Mouse (Mus musculus) lung, embryonic 14.5 days (tissue): ENCODE measurements around the gene Lbx1. TPM values are rescaled to one million over a fixed set of nuclear protein-coding genes. Genes with fewer than 3 reads are reported as not detected.

Experiments
- ATAC-seq: fragments of 200-750 bp; cut with Nextera tagmentation; 2 replicates; pipeline ENCODE4 v1.8.0; 2017; ENCODE audit warnings: mild to moderate bottlenecking, moderate TSS enrichment, moderate library complexity; ENCODE audit not compliant: insufficient read depth
- DNase-seq: peaks from one replicate; pipeline ENCODE4 v3.0.0-alpha.2; 2015
- H3K27ac ChIP-seq: fragments of 300-500 bp; sonication (generic); 2 replicates; pipeline ENCODE4 v1.5.1; 2014; ENCODE audit warnings: low read depth, mild to moderate bottlenecking, moderate library complexity
- H3K27me3 ChIP-seq: fragments of 300-500 bp; sonication (generic); 2 replicates; pipeline ENCODE4 v1.6.1; 2014; ENCODE audit warnings: low read length, control low read depth; ENCODE audit not compliant: insufficient read depth
- H3K36me3 ChIP-seq: fragments of 300-500 bp; sonication (generic); 2 replicates; pipeline ENCODE4 v1.6.1; 2014; ENCODE audit warnings: control low read depth; ENCODE audit not compliant: insufficient read depth
- H3K4me1 ChIP-seq: fragments of 300-500 bp; sonication (generic); 2 replicates; pipeline ENCODE4 v1.6.1; 2014; ENCODE audit warnings: antibody characterized with exemption, control low read depth; ENCODE audit not compliant: insufficient read depth
- H3K4me2 ChIP-seq: fragments of 300-500 bp; sonication (generic); 2 replicates; pipeline ENCODE4 v1.6.1; 2014; ENCODE audit warnings: mild to moderate bottlenecking
- H3K4me3 ChIP-seq: fragments of 300-500 bp; sonication (generic); 2 replicates; pipeline ENCODE4 v1.5.1; 2014; ENCODE audit warnings: low read depth, low read length
- H3K9ac ChIP-seq: fragments of 300-500 bp; sonication (generic); 2 replicates; pipeline ENCODE4 v1.6.1; 2014
- H3K9me3 ChIP-seq: fragments of 300-500 bp; sonication (generic); 2 replicates; pipeline ENCODE4 v1.6.1; 2016; ENCODE audit warnings: low read depth, low read length, control low read depth
- CTCF ChIP-seq: IDR thresholded peaks from 2 replicates; pipeline ENCODE4 v1.5.1; 2016; ENCODE audit warnings: antibody characterized with exemption, low read depth
- WGBS: fragments of 180-500 bp; shearing (Covaris S2); extraction: QIAGEN DNeasy Blood & Tissue Kit; methylation state at CpG from one replicate; pipeline ENCODE4 v1.1.7; 2014; 5-methylcytosine and 5-hydroxymethylcytosine counted together
- polyA plus RNA-seq: library from polyadenylated mRNA; unstranded; fragments of >200 nt; fragmentation: Nextera tagmentation; extraction: Ambion mirVana; gene quantifications from 2 replicates; pipeline ENCODE4 v1.2.1, GENCODE M21; 2014

Gene Lbx1
- polyA plus RNA-seq, 1 experiment from 2014 or later, result not detected

DNA sequence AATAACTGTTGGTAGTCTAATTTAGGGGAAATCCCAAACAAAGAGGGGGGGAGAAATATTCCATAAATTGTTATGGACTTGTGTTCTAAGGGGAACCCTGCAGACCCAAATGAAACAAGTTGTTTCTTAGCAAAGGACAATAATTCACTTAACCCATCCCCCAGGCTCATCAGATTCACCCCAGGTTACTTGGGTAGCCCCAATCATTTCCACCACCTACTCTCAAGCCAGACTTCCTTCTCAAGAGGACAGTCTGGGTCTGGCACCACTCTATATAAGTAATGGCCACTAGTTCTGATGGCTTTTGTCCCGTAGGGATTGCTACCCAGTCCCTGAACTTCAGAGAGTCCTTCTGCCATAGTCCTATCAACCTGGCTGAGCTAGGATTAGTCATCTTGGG is 3.6 kb upstream of the Lbx1 start:
- H3K36me3 ChIP-seq, result no peaks in the 10 kb centered on the region
- ATAC-seq (no peak), DNase-seq (no peak)
- H3K27ac ChIP-seq, result no peak overlapping the region
- H3K4me1 ChIP-seq, result 0 out of 2 replicates have a peak, but pooled peaks cover 3% of the 10 kb centered on the region
- H3K9me3 ChIP-seq, result no peaks in the 10 kb centered on the region
- 26% methylated on average over 1 of the region's 1 CpGs for WGBS
- H3K4me3 ChIP-seq, result no peak overlapping the region
- no peak for TF ChIP-seq CTCF
- no peak overlapping the region for H3K9ac ChIP-seq
- no peak overlapping the region for H3K4me2 ChIP-seq
- H3K27me3 ChIP-seq, result peaks cover 99% of the 10 kb centered on the region

DNA sequence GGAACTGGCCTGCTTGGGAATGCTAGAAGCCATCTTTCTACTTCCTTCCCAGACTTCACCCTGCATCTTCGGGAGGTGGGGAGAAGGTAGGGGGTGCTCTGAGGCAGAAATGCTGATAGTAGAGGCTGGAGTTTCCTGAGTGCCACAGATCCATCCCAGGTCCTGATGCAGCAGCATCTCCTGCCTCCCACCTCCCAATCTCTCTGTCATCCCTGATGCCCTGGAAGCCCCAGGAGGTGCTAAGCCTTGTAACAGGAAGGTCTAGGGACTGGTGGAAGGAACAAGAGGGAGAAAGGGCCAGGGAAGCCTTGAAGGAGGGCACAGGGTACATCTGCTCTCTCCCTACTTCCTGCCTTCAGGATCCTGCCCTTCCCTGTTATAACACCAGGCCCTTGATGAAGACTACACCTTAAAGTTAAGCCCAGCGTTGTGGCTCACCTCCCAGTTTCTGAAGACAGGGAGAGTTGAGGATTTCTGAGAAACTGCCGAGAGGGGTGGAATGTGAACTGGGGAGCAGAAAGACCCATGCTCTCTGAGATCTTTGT is 2.1 kb upstream of the Lbx1 start:
- H3K27ac ChIP-seq, result no peak overlapping the region
- TF ChIP-seq CTCF, result no peak
- H3K9ac ChIP-seq, result no peak overlapping the region
- no peaks in the 10 kb centered on the region for H3K36me3 ChIP-seq
- ATAC-seq (no peak), DNase-seq (no peak)
- no peak overlapping the region for H3K4me2 ChIP-seq
- H3K9me3 ChIP-seq, result no peaks in the 10 kb centered on the region
- WGBS, result 10% methylated on average over 3 of the region's 3 CpGs
- H3K4me3 ChIP-seq, result no peak overlapping the region
- 0 out of 2 replicates have a peak, but pooled peaks cover 3% of the 10 kb centered on the region for H3K4me1 ChIP-seq
- peaks cover 99% of the 10 kb centered on the region for H3K27me3 ChIP-seq

DNA sequence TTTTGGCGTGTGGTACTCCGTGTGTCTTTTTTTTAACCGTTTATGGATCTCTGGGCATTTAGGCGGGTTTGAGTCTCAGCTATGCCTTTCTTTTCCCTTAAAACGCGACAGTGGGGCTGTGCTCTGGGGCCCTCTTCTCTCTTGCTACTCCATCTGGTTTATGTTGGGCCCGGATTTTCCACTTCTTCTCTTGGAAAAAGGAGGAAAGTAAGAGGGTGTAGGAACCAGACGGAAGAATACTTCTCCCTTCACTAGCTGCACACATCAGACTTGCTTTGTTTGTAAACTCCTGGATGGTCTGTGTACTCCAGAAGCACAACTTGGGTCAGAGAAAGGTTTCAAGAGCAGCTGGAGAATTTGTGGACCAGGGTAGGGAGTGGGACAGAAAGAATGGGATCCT is 1.5 kb upstream of the Lbx1 start:
- ATAC-seq (no peak), DNase-seq (no peak)

DNA sequence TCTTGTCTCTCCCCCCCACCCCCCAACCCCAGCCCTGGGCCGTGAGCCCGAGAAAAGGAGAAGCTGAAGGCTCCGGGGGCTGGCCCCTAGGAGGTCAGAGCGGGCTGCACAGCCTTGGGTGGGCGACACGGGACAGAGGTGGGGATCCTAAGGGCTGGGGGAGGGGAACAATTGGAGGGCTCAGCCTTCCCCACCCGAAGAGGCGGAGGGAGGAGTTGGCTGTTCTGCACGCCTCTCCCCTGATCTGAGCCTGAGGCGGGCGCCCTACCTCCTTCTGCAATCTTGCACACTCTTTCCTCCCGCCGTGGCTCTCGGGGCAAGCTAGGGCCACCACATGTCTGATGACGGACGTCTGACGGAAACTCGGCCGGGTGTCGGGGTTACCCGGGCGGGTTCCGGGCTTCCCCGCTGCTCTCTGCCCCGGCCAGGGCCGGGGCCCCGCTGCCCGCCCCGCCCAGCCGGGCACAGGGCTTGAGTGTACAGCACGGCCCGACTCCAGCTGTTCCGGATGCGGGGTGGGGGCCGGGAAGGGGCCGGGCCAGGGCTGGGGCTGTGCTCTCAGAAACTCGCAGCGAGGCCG is 841 bp upstream of the Lbx1 start:
- H3K9ac ChIP-seq, result no peak overlapping the region
- H3K4me2 ChIP-seq, result peak overlapping the region; percentile 62
- no peak overlapping the region for H3K27ac ChIP-seq
- peaks cover 99% of the 10 kb centered on the region for H3K27me3 ChIP-seq
- DNase-seq (peak; percentile 63), ATAC-seq (peak; percentile 82)
- 2% methylated on average over 33 of the region's 39 CpGs for WGBS
- no peaks in the 10 kb centered on the region for H3K9me3 ChIP-seq
- H3K4me1 ChIP-seq, result 0 out of 2 replicates have a peak, but pooled peaks cover 3% of the 10 kb centered on the region
- H3K4me3 ChIP-seq, result peak overlapping the region; percentile 35
- no peak for TF ChIP-seq CTCF
- no peaks in the 10 kb centered on the region for H3K36me3 ChIP-seq

More for the DNA sequence above, 1.5 kb upstream of the Lbx1 start:
- Histone ChIP-seq H3K27ac (no peak overlapping the region), H3K4me2 (peak overlapping the region; percentile 62; the same call in 1 of the 2 replicates), H3K36me3 (no peaks in the 10 kb centered on the region), H3K4me1 (0 out of 2 replicates have a peak, but pooled peaks cover 3% of the 10 kb centered on the region), H3K9ac (no peak overlapping the region), H3K27me3 (peaks cover 99% of the 10 kb centered on the region), H3K9me3 (no peaks in the 10 kb centered on the region), H3K4me3 (no peak overlapping the region)
- TF ChIP-seq CTCF, result no peak
- 4% methylated on average over 8 of the region's 8 CpGs for WGBS

DNA sequence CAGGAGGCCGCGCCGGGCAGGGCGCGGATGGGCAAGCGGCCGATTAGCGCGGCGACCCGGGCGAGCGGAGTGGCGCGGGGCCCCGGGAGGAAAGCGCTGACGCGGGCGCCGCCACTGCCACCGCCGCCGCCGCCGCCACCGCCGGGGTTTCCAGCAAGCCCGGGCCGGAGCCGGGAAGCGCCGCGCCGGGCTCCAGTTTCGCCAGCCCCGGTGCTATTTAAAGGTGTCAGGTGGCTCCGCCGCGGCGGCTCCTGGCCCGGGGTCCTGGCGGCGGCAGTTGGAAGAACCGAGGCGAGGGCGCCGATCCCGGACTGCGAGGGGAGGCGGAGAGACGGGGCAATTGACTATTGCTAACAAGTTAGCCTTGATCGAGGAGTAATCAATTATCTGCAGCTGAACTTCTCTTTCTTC is 276 bp downstream of the Lbx1 start:
- H3K27me3 ChIP-seq, result peaks cover 99% of the 10 kb centered on the region
- no peak overlapping the region for H3K27ac ChIP-seq
- no peak for TF ChIP-seq CTCF
- 1% methylated on average over 49 of the region's 53 CpGs for WGBS
- DNase-seq (no peak), ATAC-seq (no peak)
- H3K4me3 ChIP-seq, result peak overlapping the region; percentile 25
- H3K4me1 ChIP-seq, result 0 out of 2 replicates have a peak, but pooled peaks cover 3% of the 10 kb centered on the region
- peak overlapping the region; percentile 62 for H3K4me2 ChIP-seq
- H3K9me3 ChIP-seq, result no peaks in the 10 kb centered on the region
- H3K36me3 ChIP-seq, result no peaks in the 10 kb centered on the region
- no peak overlapping the region for H3K9ac ChIP-seq

DNA sequence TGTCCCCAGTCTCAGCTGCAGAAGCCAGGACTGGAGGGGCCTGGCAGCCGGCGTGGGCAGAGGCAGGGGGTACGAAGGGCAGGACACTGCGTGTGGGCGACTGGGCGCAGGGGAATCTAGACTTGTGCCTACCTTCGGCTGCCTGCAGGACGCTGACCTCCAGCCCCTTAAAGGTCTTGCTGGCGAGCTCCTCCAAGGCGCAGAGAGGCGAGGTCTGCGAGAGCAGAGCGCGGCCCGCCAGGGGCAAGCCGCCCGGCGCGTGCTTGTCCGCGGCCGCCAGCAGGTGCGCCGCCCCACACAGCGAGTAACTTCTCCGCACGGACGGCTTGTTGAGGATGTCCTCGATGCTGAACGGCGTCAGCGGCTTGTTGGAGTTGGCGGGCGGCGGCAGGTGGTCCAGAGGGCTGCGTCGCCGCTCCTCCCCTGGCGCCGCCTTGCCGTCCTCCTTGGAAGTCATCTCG is 811 bp downstream of the Lbx1 start:
- no peak for TF ChIP-seq CTCF
- Histone ChIP-seq H3K9ac (no peak overlapping the region), H3K27ac (no peak overlapping the region)

DNA sequence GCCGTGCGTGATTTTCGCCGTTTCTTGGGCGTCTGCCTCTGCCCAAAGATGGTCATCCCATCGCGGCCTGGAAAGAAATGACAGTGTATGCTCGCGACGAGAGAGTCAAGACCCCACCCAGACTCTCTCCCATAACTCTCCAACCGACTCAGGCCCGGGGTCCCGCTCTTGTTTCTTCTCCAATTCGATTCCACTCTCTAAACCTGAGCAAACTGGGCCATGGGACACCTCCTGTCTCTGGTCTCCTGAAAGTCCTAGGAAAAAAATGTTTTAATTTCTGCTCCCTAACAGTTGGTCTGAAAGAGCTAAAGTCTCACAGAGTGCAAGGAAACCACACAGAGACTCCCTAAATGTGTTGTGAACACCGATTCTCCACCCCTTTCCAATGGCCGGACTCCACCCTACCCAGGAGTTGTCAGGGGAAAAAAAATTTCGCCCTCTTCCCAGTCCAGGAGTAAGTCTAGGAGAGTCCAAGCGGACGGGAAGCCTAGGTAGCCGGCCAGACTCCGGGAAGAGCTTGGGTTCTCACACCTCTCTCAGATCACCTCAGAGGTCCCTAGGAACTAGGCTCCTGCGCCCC is 1.3 kb downstream of the Lbx1 start:
- Histone ChIP-seq H3K36me3 (no peaks in the 10 kb centered on the region), H3K9ac (no peak overlapping the region), H3K9me3 (no peaks in the 10 kb centered on the region), H3K4me1 (0 out of 2 replicates have a peak, but pooled peaks cover 3% of the 10 kb centered on the region), H3K27ac (no peak overlapping the region), H3K4me3 (no peak overlapping the region; the same call in 1 of the 2 replicates), H3K27me3 (peaks cover 100% of the 10 kb centered on the region), H3K4me2 (no peak overlapping the region)
- DNase-seq, result no peak
- 1% methylated on average over 22 of the region's 22 CpGs for WGBS
- TF ChIP-seq CTCF, result no peak
- ATAC-seq, result no peak

More for the DNA sequence above, 811 bp downstream of the Lbx1 start:
- peaks cover 99% of the 10 kb centered on the region for H3K27me3 ChIP-seq
- ATAC-seq (no peak), DNase-seq (peak; percentile 27)
- H3K36me3 ChIP-seq, result no peaks in the 10 kb centered on the region
- peak overlapping the region; percentile 25 for H3K4me3 ChIP-seq
- H3K9me3 ChIP-seq, result no peaks in the 10 kb centered on the region
- H3K4me1 ChIP-seq, result 0 out of 2 replicates have a peak, but pooled peaks cover 3% of the 10 kb centered on the region
- peak overlapping the region; percentile 62 for H3K4me2 ChIP-seq
- under 1% methylated on average over 42 of the region's 42 CpGs for WGBS
